Mouse (Mus musculus) cortical plate, adult 2 months (tissue): ENCODE data around the gene Gskip. TPM values are rescaled to one million over a fixed set of nuclear protein-coding genes. Genes with fewer than 3 reads are reported as not detected.

Experiments
- H3K27ac ChIP-seq: fragments of 200-500 bp; 2 replicates; pipeline ENCODE4 v1.5.1; 2012; ENCODE audit warnings: low read length, control low read depth, inconsistent platforms; ENCODE audit not compliant: insufficient read depth
- H3K4me1 ChIP-seq: fragments of 200-500 bp; 2 replicates; pipeline ENCODE4 v1.6.1; 2011; ENCODE audit warnings: low read length; ENCODE audit not compliant: control insufficient read depth, insufficient read depth
- H3K4me3 ChIP-seq: fragments of 200-500 bp; 2 replicates; pipeline ENCODE4 v1.5.1; 2011; ENCODE audit warnings: mild to moderate bottlenecking, low read length, control low read depth; ENCODE audit not compliant: insufficient read depth
- CTCF ChIP-seq: fragments of 200-500 bp; IDR thresholded peaks from 2 replicates; pipeline ENCODE4 v1.5.1; 2011; ENCODE audit warnings: mild to moderate bottlenecking, control low read depth, low read length; ENCODE audit not compliant: insufficient read depth; ENCODE audit errors: extremely low read depth
- POLR2A ChIP-seq: fragments of 200-500 bp; IDR thresholded peaks from 2 replicates; pipeline ENCODE4 v1.6.1; 2011; ENCODE audit warnings: mild to moderate bottlenecking, low read length, control low read depth; ENCODE audit not compliant: insufficient read depth; ENCODE audit errors: extremely low read depth
- polyA plus RNA-seq: library from polyadenylated mRNA; depleted of rRNA; stranded (reverse); fragments of >200 nt; gene quantifications from 2 replicates; pipeline ENCODE4 v1.2.3, GENCODE M21; 2012

Gene Gskip
- polyA plus RNA-seq, 1 experiment: 23.2 TPM

- no peak overlapping the region for H3K27ac ChIP-seq
- TF ChIP-seq POLR2A (no peak), CTCF (no peak)
- no peak overlapping the region; the same call in 1 of the 2 replicates for H3K4me3 ChIP-seq
- H3K4me1 ChIP-seq: peaks cover 3% of the 10 kb centered on the region; the same call in 1 of the 2 replicates
Measured at GRCm38 (mm10) chr12:105686791-105687190, 2.2 kb downstream of the Gskip start.

GRCm38 (mm10) chr12:105687416-105687815 lies 2.8 kb downstream of the Gskip start:
- TF ChIP-seq CTCF (no peak), POLR2A (no peak)
- Histone ChIP-seq H3K4me1 (peaks cover 1% of the 10 kb centered on the region; the same call in 1 of the 2 replicates), H3K4me3 (no peak overlapping the region), H3K27ac (no peak overlapping the region)

- no peaks in the 10 kb centered on the region for H3K4me1 ChIP-seq
- H3K4me3 ChIP-seq: no peak overlapping the region
- TF ChIP-seq CTCF: no peak
- TF ChIP-seq POLR2A: no peak
- no peak overlapping the region for H3K27ac ChIP-seq
Measured at GRCm38 (mm10) chr12:105688546-105688945, 3.9 kb downstream of the Gskip start.

GRCm38 (mm10) chr12:105689435-105689834 lies 4.8 kb downstream of the Gskip start:
- H3K4me1 ChIP-seq: no peaks in the 10 kb centered on the region
- H3K27ac ChIP-seq: no peak overlapping the region
- no peak overlapping the region for H3K4me3 ChIP-seq
- TF ChIP-seq CTCF (no peak), POLR2A (no peak)

GRCm38 (mm10) chr12:105694021-105694420 lies 9.4 kb downstream of the Gskip start:
- no peaks in the 10 kb centered on the region for H3K4me1 ChIP-seq
- no peak for TF ChIP-seq CTCF
- TF ChIP-seq POLR2A: no peak
- H3K27ac ChIP-seq: no peak overlapping the region
- no peak overlapping the region for H3K4me3 ChIP-seq

GRCm38 (mm10) chr12:105695848-105696247 lies 11.2 kb downstream of the Gskip start:
- no peak for TF ChIP-seq POLR2A
- H3K27ac ChIP-seq: no peak overlapping the region
- H3K4me1 ChIP-seq: no peaks in the 10 kb centered on the region
- no peak overlapping the region for H3K4me3 ChIP-seq

GRCm38 (mm10) chr12:105697104-105697780 lies 12.6 kb downstream of the Gskip start:
- no peak overlapping the region for H3K27ac ChIP-seq
- H3K4me3 ChIP-seq: no peak overlapping the region
- TF ChIP-seq CTCF (no peak), POLR2A (no peak)
- H3K4me1 ChIP-seq: no peaks in the 10 kb centered on the region

- Histone ChIP-seq H3K27ac (no peak overlapping the region), H3K4me1 (no peaks in the 10 kb centered on the region), H3K4me3 (no peak overlapping the region)
- TF ChIP-seq CTCF (no peak), POLR2A (no peak)
Measured at GRCm38 (mm10) chr12:105700433-105700832, 15.8 kb downstream of the Gskip start.

GRCm38 (mm10) chr12:105705799-105706487 lies 21.3 kb downstream of the Gskip start, which contains the start of gene Ak7:
Ak7 (plus strand) TSS chr12:105705976.
- TF ChIP-seq POLR2A: no peak
- no peak for TF ChIP-seq CTCF
- H3K27ac ChIP-seq: no peak within 1 kb of the TSS
- no peaks in the 10 kb centered on the region for H3K4me1 ChIP-seq
- H3K4me3 ChIP-seq: no peak within 1 kb of the TSS

GRCm38 (mm10) chr12:105718616-105719015 lies 34.0 kb downstream of the Gskip start:
- peak overlapping the region; percentile 14; the same call in 1 of the 2 replicates for H3K4me3 ChIP-seq
- TF ChIP-seq CTCF (no peak), POLR2A (peak; percentile 52; the same call in 1 of the 2 replicates)
- no peaks in the 10 kb centered on the region for H3K4me1 ChIP-seq
- no peak overlapping the region for H3K27ac ChIP-seq
